Mouse (Mus musculus): ENCODE results near the gene Olfr224. TPM values are rescaled to one million over a fixed set of nuclear protein-coding genes. Genes with fewer than 3 reads are reported as not detected.

Olfr224 gene
- total and polyA plus RNA-seq, 3 experiments = not detected

DNA sequence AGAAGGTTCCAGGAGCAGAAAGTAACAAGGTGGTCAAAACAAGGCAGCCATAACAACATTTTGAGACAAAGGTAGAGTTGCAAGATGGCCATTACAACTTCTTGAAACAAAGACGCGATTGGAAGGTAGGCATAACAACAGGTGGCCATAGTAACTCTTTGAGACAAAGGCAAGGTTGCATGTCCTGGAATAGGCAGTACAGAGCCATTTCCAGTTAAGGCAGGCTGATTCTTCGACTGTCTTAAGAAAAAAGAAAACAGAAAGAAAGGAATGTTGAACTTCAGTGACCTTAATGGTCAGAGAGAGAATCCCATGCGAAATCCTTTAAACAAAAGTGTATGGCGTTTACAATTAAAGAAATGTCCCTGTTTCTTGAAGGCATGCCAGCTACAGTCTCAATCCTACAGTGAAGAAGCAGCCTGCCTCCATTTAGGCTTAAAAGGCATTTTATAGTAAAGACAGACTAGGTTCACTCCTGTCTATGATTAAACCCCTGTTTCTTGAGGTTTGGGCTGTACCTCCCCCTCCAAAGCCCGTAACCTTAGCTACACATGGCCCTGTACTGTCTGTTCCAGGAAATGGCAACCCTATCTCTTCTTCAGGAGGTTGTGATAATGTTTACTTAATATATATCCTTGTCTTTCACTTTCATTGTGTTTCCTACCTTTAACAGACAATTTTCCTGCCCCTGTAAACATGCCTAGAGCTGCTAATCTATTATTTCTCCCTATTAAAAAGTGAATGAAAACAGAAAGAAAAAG is 32.6 kb upstream of the Olfr224 start (continued):
- TF ChIP-seq MYB (IDR thresholded peaks at IDR 0.05; ENCODE audit: low read depth, low read length) = no peak
- TF ChIP-seq KAT2A (conservative IDR thresholded peaks at IDR 0.05; ENCODE audit: low read depth, low read length) = no peak
- no peak for TF ChIP-seq ZC3H11A (IDR thresholded peaks at IDR 0.05; ENCODE audit: low read depth, low read length)
- TF ChIP-seq NELFE (IDR thresholded peaks at IDR 0.05; ENCODE audit: low read depth, low read length) = no peak
- no peak for TF ChIP-seq CHD2 (IDR thresholded peaks at IDR 0.05; ENCODE audit: low read length)
- TF ChIP-seq MEF2A (IDR thresholded peaks at IDR 0.05; ENCODE audit: extremely low read depth, insufficient replicate concordance, low read depth, low read length, poor library complexity, severe bottlenecking) = no peak
- no peak for TF ChIP-seq TBP (IDR thresholded peaks at IDR 0.05; ENCODE audit: low read depth, low read length)
- TF ChIP-seq USF2 (IDR thresholded peaks at IDR 0.05; ENCODE audit: borderline replicate concordance in 1 of 2, insufficient read depth in 1 of 2, low read depth in 1 of 2, low read length in 2 of 2) = no peak
- no peak for TF ChIP-seq POLR2AphosphoS5 (IDR thresholded peaks at IDR 0.05; ENCODE audit: borderline replicate concordance, low read depth, low read length)
- TF ChIP-seq ZMIZ1 (IDR thresholded peaks at IDR 0.05; ENCODE audit: low read depth, low read length) = no peak
- no peak for TF ChIP-seq UBTF (IDR thresholded peaks at IDR 0.05; ENCODE audit: borderline replicate concordance, insufficient read depth, low read depth, low read length)
- TF ChIP-seq CHD1 (IDR thresholded peaks at IDR 0.05; ENCODE audit: low read depth, low read length) = no peak
- TF ChIP-seq RAD21 (IDR thresholded peaks at IDR 0.05; ENCODE audit: low read depth, low read length) = no peak
- peak; percentile 43; the same call in 1 of the 2 replicates for TF ChIP-seq SIN3A (IDR thresholded peaks at IDR 0.05; ENCODE audit: low read length)
- TF ChIP-seq TCF12 (IDR thresholded peaks at IDR 0.05; ENCODE audit: low read depth, low read length) = peak; percentile 22; the same call in 1 of the 2 replicates

DNA sequence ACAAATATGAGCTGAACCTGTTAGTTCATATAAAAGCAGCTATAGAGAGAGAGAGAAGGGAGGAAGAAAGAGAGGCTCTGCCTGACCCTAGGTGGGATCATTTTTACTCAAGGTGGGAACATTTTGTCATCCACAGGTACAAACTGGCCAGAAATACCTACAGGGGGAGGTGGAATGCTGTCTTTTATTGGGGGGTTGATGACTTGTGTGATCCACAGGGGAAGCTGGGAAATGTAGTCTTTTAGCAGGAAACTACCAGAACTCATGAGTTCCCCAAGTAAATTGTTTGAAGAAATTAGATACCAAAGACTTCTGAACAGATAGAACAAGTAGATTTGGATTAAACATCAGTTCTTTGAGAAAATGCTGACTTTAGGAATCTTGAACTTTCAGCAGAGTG is 31.7 kb upstream of the Olfr224 start:
- Histone ChIP-seq H3K27ac (ENCODE audit: control insufficient read depth, low read depth, low read length) (no peak overlapping the region), H3K9me3 (replicated peaks; ENCODE audit: insufficient read depth, low read length) (no peaks in the 10 kb centered on the region), H3K27me3 (ENCODE audit: control insufficient read depth in 1 of 2, insufficient read depth in 2 of 2, low read length in 2 of 2) (peaks cover 0 to 4% of the 10 kb centered on the region in 2 experiments; a peak in 2 of 4 replicates), H3K4me1 (ENCODE audit: control insufficient read depth in 1 of 2, insufficient read depth in 2 of 2, low read length in 2 of 2) (peaks cover 2 to 14% of the 10 kb centered on the region in 2 experiments; a peak in 1 of 4 replicates), H3K9ac (ENCODE audit: control insufficient read depth, low read depth, low read length, poor library complexity, severe bottlenecking) (no peak overlapping the region), H3K36me3 (ENCODE audit: control insufficient read depth in 1 of 2, insufficient read depth in 2 of 2, low read length in 2 of 2) (peaks cover 0 to 5% of the 10 kb centered on the region in 2 experiments; a peak in 2 of 4 replicates), H3K79me2 (ENCODE audit: control insufficient read depth, insufficient read depth, low read length, poor library complexity) (no peaks in the 10 kb centered on the region), H3K4me3 (ENCODE audit: control insufficient read depth in 1 of 2, insufficient read depth in 1 of 2, low read depth in 2 of 2, low read length in 2 of 2) (no peak overlapping the region)
- TF ChIP-seq POLR2AphosphoS2 (IDR thresholded peaks at IDR 0.05; ENCODE audit: low read length) = no peak
- TF ChIP-seq HCFC1 (IDR thresholded peaks at IDR 0.05; ENCODE audit: low read depth, low read length) = peak; percentile 63; the same call in 1 of the 2 replicates
- DNase-seq (ENCODE audit: low read depth, low spot score) = no peak
